Mouse (Mus musculus): ENCODE results near the gene Cdkl5. TPM values are rescaled to one million over a fixed set of nuclear protein-coding genes. Genes with fewer than 3 reads are reported as not detected.

The Cdkl5 gene
- polyA plus RNA-seq, 1 experiment, result 7.8 TPM

DNA sequence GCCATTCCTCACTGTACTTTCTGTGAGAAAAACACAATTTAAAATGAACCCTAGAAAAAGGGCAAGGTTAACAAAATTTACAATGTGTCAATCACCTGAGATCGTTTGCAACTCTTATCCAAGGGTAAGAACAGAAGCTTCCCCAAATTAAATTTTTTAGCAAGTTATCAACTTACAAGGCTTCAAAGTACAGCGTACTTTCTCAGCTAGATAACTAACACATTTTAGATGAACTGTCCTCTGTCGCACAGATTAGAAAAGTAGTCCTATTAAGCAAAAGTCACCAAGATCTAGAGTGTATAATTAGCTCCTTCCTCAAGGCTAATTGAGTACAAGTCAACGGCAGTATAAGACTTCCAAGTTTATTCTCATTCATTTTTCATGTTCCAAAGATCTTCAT is 88.6 kb downstream of the Cdkl5 start:
- Histone ChIP-seq H3K9me3 (replicated peaks; ENCODE audit: control insufficient read depth, insufficient read depth, low read length, poor library complexity, severe bottlenecking) (no peaks in the 10 kb centered on the region), H3K27me3 (ENCODE audit: control insufficient read depth, insufficient read depth, low read length, poor library complexity, severe bottlenecking) (no peaks in the 10 kb centered on the region), H3K4me1 (ENCODE audit: control insufficient read depth, insufficient read depth, low read length) (no peaks in the 10 kb centered on the region), H3K4me3 (ENCODE audit: low read depth, low read length) (no peak overlapping the region), H3K9ac (ENCODE audit: low read depth, poor library complexity, severe bottlenecking) (no peak overlapping the region), H3K27ac (ENCODE audit: insufficient read depth, low read length) (no peak overlapping the region), H3K36me3 (ENCODE audit: control insufficient read depth, insufficient read depth, low read length, poor library complexity, severe bottlenecking) (no peaks in the 10 kb centered on the region)
- TF ChIP-seq CTCF (IDR thresholded peaks at IDR 0.05; ENCODE audit: low read depth, low read length) (no peak), POLR2A (IDR thresholded peaks at IDR 0.05; ENCODE audit: insufficient read depth, low read length) (no peak), EP300 (IDR thresholded peaks at IDR 0.05; ENCODE audit: insufficient read depth, low read depth, low read length) (no peak)

GRCm38 (mm10) chrX:160905041-160905678 is 89.3 kb downstream of the Cdkl5 start:
- H3K4me1 ChIP-seq (ENCODE audit: control insufficient read depth, insufficient read depth, low read length), result no peaks in the 10 kb centered on the region
- no peaks in the 10 kb centered on the region for H3K9me3 ChIP-seq (replicated peaks; ENCODE audit: control insufficient read depth, insufficient read depth, low read length, poor library complexity, severe bottlenecking)
- no peaks in the 10 kb centered on the region for H3K27me3 ChIP-seq (ENCODE audit: control insufficient read depth, insufficient read depth, low read length, poor library complexity, severe bottlenecking)
- H3K4me3 ChIP-seq (ENCODE audit: low read depth, low read length), result no peak overlapping the region
- H3K9ac ChIP-seq (ENCODE audit: low read depth, poor library complexity, severe bottlenecking), result no peak overlapping the region
- no peaks in the 10 kb centered on the region for H3K36me3 ChIP-seq (ENCODE audit: control insufficient read depth, insufficient read depth, low read length, poor library complexity, severe bottlenecking)
- H3K27ac ChIP-seq (ENCODE audit: insufficient read depth, low read length), result no peak overlapping the region
- TF ChIP-seq EP300 (IDR thresholded peaks at IDR 0.05; ENCODE audit: insufficient read depth, low read depth, low read length) (no peak), POLR2A (IDR thresholded peaks at IDR 0.05; ENCODE audit: insufficient read depth, low read length) (no peak), CTCF (IDR thresholded peaks at IDR 0.05; ENCODE audit: low read depth, low read length) (no peak)

DNA sequence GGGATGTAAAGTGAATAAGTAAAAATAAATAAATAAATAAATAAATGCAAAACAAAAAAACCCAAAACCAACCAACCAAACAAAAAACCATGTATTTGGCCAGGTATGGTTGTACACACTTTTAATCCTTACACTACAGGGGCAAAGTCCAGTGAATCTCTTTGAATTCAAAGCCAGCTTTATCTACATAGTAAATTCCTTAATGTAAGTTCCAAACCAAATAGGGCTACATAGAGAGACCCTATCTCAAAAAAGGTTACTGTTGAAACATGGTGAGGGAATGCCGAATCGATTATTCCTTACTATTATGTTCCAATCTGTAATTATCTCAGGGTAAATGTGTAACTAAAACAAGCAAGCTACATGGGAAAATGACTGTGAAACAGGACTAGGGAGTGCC is 93.4 kb downstream of the Cdkl5 start:
- Histone ChIP-seq H3K27me3 (ENCODE audit: control insufficient read depth, insufficient read depth, low read length, poor library complexity, severe bottlenecking) (no peaks in the 10 kb centered on the region), H3K36me3 (ENCODE audit: control insufficient read depth, insufficient read depth, low read length, poor library complexity, severe bottlenecking) (no peaks in the 10 kb centered on the region)

DNA sequence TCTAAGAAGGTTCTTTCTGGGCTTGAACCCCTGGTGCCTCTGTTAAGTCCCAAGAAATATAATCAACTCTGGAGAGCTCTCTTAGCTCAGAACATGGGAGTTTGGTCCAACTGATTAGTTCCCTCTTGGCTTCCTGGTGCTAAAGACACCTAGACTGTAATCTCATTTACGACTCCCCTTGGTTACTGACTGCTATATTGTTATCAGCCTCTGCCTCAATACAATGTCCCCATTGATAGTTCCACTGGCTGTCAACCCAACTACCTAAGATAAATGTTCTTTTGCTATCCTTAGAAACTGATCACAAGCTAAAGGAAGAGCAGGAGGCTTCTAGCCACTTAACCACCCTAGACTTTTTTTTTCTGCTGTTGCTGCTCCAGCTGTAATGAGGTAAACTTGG is 102.4 kb downstream of the Cdkl5 start:
- Histone ChIP-seq H3K9me3 (replicated peaks; ENCODE audit: control insufficient read depth, insufficient read depth, low read length, poor library complexity, severe bottlenecking) (no peaks in the 10 kb centered on the region), H3K36me3 (ENCODE audit: control insufficient read depth, insufficient read depth, low read length, poor library complexity, severe bottlenecking) (no peaks in the 10 kb centered on the region), H3K9ac (ENCODE audit: low read depth, poor library complexity, severe bottlenecking) (no peak overlapping the region), H3K27ac (ENCODE audit: insufficient read depth, low read length) (no peak overlapping the region), H3K4me1 (ENCODE audit: control insufficient read depth, insufficient read depth, low read length) (no peaks in the 10 kb centered on the region), H3K4me3 (ENCODE audit: low read depth, low read length) (no peak overlapping the region), H3K27me3 (ENCODE audit: control insufficient read depth, insufficient read depth, low read length, poor library complexity, severe bottlenecking) (no peaks in the 10 kb centered on the region)
- TF ChIP-seq CTCF (IDR thresholded peaks at IDR 0.05; ENCODE audit: low read depth, low read length), result no peak
- TF ChIP-seq POLR2A (IDR thresholded peaks at IDR 0.05; ENCODE audit: insufficient read depth, low read length), result no peak
- TF ChIP-seq EP300 (IDR thresholded peaks at IDR 0.05; ENCODE audit: insufficient read depth, low read depth, low read length), result no peak

More for the DNA sequence above, 93.4 kb downstream of the Cdkl5 start:
- H3K9ac ChIP-seq (ENCODE audit: low read depth, poor library complexity, severe bottlenecking), result no peak overlapping the region
- H3K27ac ChIP-seq (ENCODE audit: insufficient read depth, low read length), result no peak overlapping the region
- no peaks in the 10 kb centered on the region for H3K9me3 ChIP-seq (replicated peaks; ENCODE audit: control insufficient read depth, insufficient read depth, low read length, poor library complexity, severe bottlenecking)
- H3K4me3 ChIP-seq (ENCODE audit: low read depth, low read length), result no peak overlapping the region
- H3K4me1 ChIP-seq (ENCODE audit: control insufficient read depth, insufficient read depth, low read length), result no peaks in the 10 kb centered on the region
- no peak for TF ChIP-seq CTCF (IDR thresholded peaks at IDR 0.05; ENCODE audit: low read depth, low read length)
- TF ChIP-seq EP300 (IDR thresholded peaks at IDR 0.05; ENCODE audit: insufficient read depth, low read depth, low read length), result no peak
- no peak for TF ChIP-seq POLR2A (IDR thresholded peaks at IDR 0.05; ENCODE audit: insufficient read depth, low read length)

GRCm38 (mm10) chrX:160886301-160886700 is 108.2 kb downstream of the Cdkl5 start:
- H3K27ac ChIP-seq (ENCODE audit: insufficient read depth, low read length), result no peak overlapping the region
- H3K27me3 ChIP-seq (ENCODE audit: control insufficient read depth, insufficient read depth, low read length, poor library complexity, severe bottlenecking), result no peaks in the 10 kb centered on the region
- no peaks in the 10 kb centered on the region for H3K4me1 ChIP-seq (ENCODE audit: control insufficient read depth, insufficient read depth, low read length)
- no peaks in the 10 kb centered on the region for H3K9me3 ChIP-seq (replicated peaks; ENCODE audit: control insufficient read depth, insufficient read depth, low read length, poor library complexity, severe bottlenecking)
- no peak overlapping the region for H3K4me3 ChIP-seq (ENCODE audit: low read depth, low read length)
- TF ChIP-seq POLR2A (IDR thresholded peaks at IDR 0.05; ENCODE audit: insufficient read depth, low read length) (no peak), CTCF (IDR thresholded peaks at IDR 0.05; ENCODE audit: low read depth, low read length) (no peak), EP300 (IDR thresholded peaks at IDR 0.05; ENCODE audit: insufficient read depth, low read depth, low read length) (no peak)
- H3K36me3 ChIP-seq (ENCODE audit: control insufficient read depth, insufficient read depth, low read length, poor library complexity, severe bottlenecking), result no peaks in the 10 kb centered on the region
- H3K9ac ChIP-seq (ENCODE audit: low read depth, poor library complexity, severe bottlenecking), result no peak overlapping the region

DNA sequence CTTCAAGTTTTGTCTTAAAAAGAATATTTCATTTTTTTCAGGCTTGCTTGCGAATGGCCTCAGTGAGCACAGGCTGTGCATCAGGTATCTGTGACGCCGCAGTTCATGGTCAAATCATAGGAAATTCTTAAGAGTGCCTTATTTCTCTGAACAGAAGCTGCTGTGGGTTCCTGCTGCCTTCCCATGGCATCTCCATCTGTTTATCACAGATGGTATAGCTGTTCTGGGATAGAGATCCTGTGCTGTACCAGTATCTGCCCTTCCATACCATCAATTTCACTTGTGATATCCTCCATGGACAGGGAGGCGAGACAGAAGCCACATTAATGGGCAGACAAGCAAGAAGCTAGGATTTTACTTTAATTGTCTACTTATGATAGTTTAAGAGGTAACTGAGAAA is 127.9 kb downstream of the Cdkl5 start:
- Histone ChIP-seq H3K27me3 (ENCODE audit: control insufficient read depth, insufficient read depth, low read length, poor library complexity, severe bottlenecking) (no peaks in the 10 kb centered on the region), H3K27ac (ENCODE audit: insufficient read depth, low read length) (no peak overlapping the region)

More for the DNA sequence above, 127.9 kb downstream of the Cdkl5 start:
- TF ChIP-seq CTCF (IDR thresholded peaks at IDR 0.05; ENCODE audit: low read depth, low read length) (no peak), EP300 (IDR thresholded peaks at IDR 0.05; ENCODE audit: insufficient read depth, low read depth, low read length) (no peak), POLR2A (IDR thresholded peaks at IDR 0.05; ENCODE audit: insufficient read depth, low read length) (no peak)
- H3K4me1 ChIP-seq (ENCODE audit: control insufficient read depth, insufficient read depth, low read length), result no peaks in the 10 kb centered on the region
- no peaks in the 10 kb centered on the region for H3K9me3 ChIP-seq (replicated peaks; ENCODE audit: control insufficient read depth, insufficient read depth, low read length, poor library complexity, severe bottlenecking)
- no peak overlapping the region for H3K9ac ChIP-seq (ENCODE audit: low read depth, poor library complexity, severe bottlenecking)
- no peak overlapping the region for H3K4me3 ChIP-seq (ENCODE audit: low read depth, low read length)
- no peaks in the 10 kb centered on the region for H3K36me3 ChIP-seq (ENCODE audit: control insufficient read depth, insufficient read depth, low read length, poor library complexity, severe bottlenecking)
